Mouse (Mus musculus): ENCODE measurements around the gene Rapgef5. TPM values are rescaled to one million over a fixed set of nuclear protein-coding genes. Genes with fewer than 3 reads are reported as not detected.

The Rapgef5 gene
- total RNA-seq, 1 experiment = 9.9 TPM

- Histone ChIP-seq H3K27ac (ENCODE audit: insufficient read depth, low read depth, low read length, poor library complexity, severe bottlenecking) (no peak overlapping the region), H3K4me3 (ENCODE audit: insufficient read depth in 1 of 2, low read depth in 1 of 2, low read length in 2 of 2, poor library complexity in 1 of 2, severe bottlenecking in 1 of 2) (no peak overlapping the region), H3K36me3 (ENCODE audit: control insufficient read depth, insufficient read depth, low read length, poor library complexity, severe bottlenecking) (no peaks in the 10 kb centered on the region), H3K9ac (ENCODE audit: insufficient read depth, low read depth, low read length, poor library complexity, severe bottlenecking) (no peak overlapping the region), H3K4me1 (ENCODE audit: control insufficient read depth in 2 of 2, insufficient read depth in 2 of 2, low read length in 2 of 2, poor library complexity in 1 of 2) (peaks cover 0 to 8% of the 10 kb centered on the region in 2 experiments; a peak in 1 of 4 replicates), H3K9me3 (ENCODE audit: control insufficient read depth, insufficient read depth, low read depth, low read length) (no peaks in the 10 kb centered on the region)
- TF ChIP-seq CHD2 (IDR thresholded peaks at IDR 0.05; ENCODE audit: low read depth, low read length) (no peak), MAFK (IDR thresholded peaks at IDR 0.05; ENCODE audit: insufficient read depth, low read depth, low read length) (0 out of 2 replicates have a peak, but pooled peaks have one; percentile 51)
- no peak for DNase-seq (ENCODE audit: low read depth, low spot score)
- in situ Hi-C loops (cut with MboI; ENCODE audit: low sequenced_read_pairs in 2 of 2, unreplicated experiment in 2 of 2) = loop anchor here (5.0 to 25.0 kb wide), 3 partner anchors 176 to 351 kb away; no protein-coding TSS in a partner anchor
Observed at GRCm38 (mm10) chr12:117763247-117763646, 247.0 kb downstream of the Rapgef5 start.

GRCm38 (mm10) chr12:117764839-117765238, 248.6 kb downstream of the Rapgef5 start:
- Histone ChIP-seq H3K9ac (ENCODE audit: insufficient read depth, low read depth, low read length, poor library complexity, severe bottlenecking) (no peak overlapping the region), H3K9me3 (ENCODE audit: control insufficient read depth, insufficient read depth, low read depth, low read length) (no peaks in the 10 kb centered on the region), H3K27ac (ENCODE audit: insufficient read depth, low read depth, low read length, poor library complexity, severe bottlenecking) (no peak overlapping the region), H3K36me3 (ENCODE audit: control insufficient read depth, insufficient read depth, low read length, poor library complexity, severe bottlenecking) (no peaks in the 10 kb centered on the region), H3K4me1 (ENCODE audit: control insufficient read depth in 2 of 2, insufficient read depth in 2 of 2, low read length in 2 of 2, poor library complexity in 1 of 2) (peaks cover 0 to 8% of the 10 kb centered on the region in 2 experiments; a peak in 1 of 4 replicates), H3K4me3 (ENCODE audit: insufficient read depth in 1 of 2, low read depth in 1 of 2, low read length in 2 of 2, poor library complexity in 1 of 2, severe bottlenecking in 1 of 2) (no peak overlapping the region)
- TF ChIP-seq CHD2 (IDR thresholded peaks at IDR 0.05; ENCODE audit: low read depth, low read length) = no peak
- peak; percentile 47; the same call in 1 of the 2 replicates for TF ChIP-seq MAFK (IDR thresholded peaks at IDR 0.05; ENCODE audit: insufficient read depth, low read depth, low read length)
- TF ChIP-seq ZNF384 (IDR thresholded peaks at IDR 0.05; ENCODE audit: low read depth, low read length) = no peak
- peak; percentile 99 for TF ChIP-seq ZC3H11A (IDR thresholded peaks at IDR 0.05; ENCODE audit: borderline replicate concordance, low read depth, low read length)
- no peak for TF ChIP-seq HCFC1 (IDR thresholded peaks at IDR 0.05; ENCODE audit: borderline replicate concordance, insufficient read depth, low read length)
- in situ Hi-C loops (cut with MboI; ENCODE audit: low sequenced_read_pairs in 2 of 2, unreplicated experiment in 2 of 2) = loop anchor here (5.0 to 25.0 kb wide), 4 partner anchors 178 to 358 kb away; no protein-coding TSS in a partner anchor
- peak; percentile 85 for DNase-seq (ENCODE audit: low read depth, low spot score)

GRCm38 (mm10) chr12:117769113-117769512, 252.8 kb downstream of the Rapgef5 start:
- in situ Hi-C loops (cut with MboI; ENCODE audit: low sequenced_read_pairs in 2 of 2, unreplicated experiment in 2 of 2) = loop anchor here (5.0 to 25.0 kb wide), 3 partner anchors 182 to 362 kb away; no protein-coding TSS in a partner anchor
- Histone ChIP-seq H3K9me3 (ENCODE audit: control insufficient read depth, insufficient read depth, low read depth, low read length) (no peaks in the 10 kb centered on the region), H3K36me3 (ENCODE audit: control insufficient read depth, insufficient read depth, low read length, poor library complexity, severe bottlenecking) (no peaks in the 10 kb centered on the region), H3K9ac (ENCODE audit: insufficient read depth, low read depth, low read length, poor library complexity, severe bottlenecking) (no peak overlapping the region), H3K4me1 (ENCODE audit: control insufficient read depth in 2 of 2, insufficient read depth in 2 of 2, low read length in 2 of 2, poor library complexity in 1 of 2) (no peaks in the 10 kb centered on the region; a peak in 1 of 4 replicates), H3K4me3 (ENCODE audit: insufficient read depth in 1 of 2, low read depth in 1 of 2, low read length in 2 of 2, poor library complexity in 1 of 2, severe bottlenecking in 1 of 2) (no peak overlapping the region), H3K27ac (ENCODE audit: insufficient read depth, low read depth, low read length, poor library complexity, severe bottlenecking) (no peak overlapping the region)
- DNase-seq (ENCODE audit: low read depth, low spot score) = peak; percentile 64
- TF ChIP-seq ZC3H11A (IDR thresholded peaks at IDR 0.05; ENCODE audit: borderline replicate concordance, low read depth, low read length) = peak; percentile 96
- TF ChIP-seq ZNF384 (IDR thresholded peaks at IDR 0.05; ENCODE audit: low read depth, low read length) = no peak

- TF ChIP-seq CHD2 (IDR thresholded peaks at IDR 0.05; ENCODE audit: low read depth, low read length) = no peak
- no peak for TF ChIP-seq MAFK (IDR thresholded peaks at IDR 0.05; ENCODE audit: insufficient read depth, low read depth, low read length)
- TF ChIP-seq ZC3H11A (IDR thresholded peaks at IDR 0.05; ENCODE audit: borderline replicate concordance, low read depth, low read length) = no peak
- no peak for TF ChIP-seq HCFC1 (IDR thresholded peaks at IDR 0.05; ENCODE audit: borderline replicate concordance, insufficient read depth, low read length)
- TF ChIP-seq ZNF384 (IDR thresholded peaks at IDR 0.05; ENCODE audit: low read depth, low read length) = no peak
- Histone ChIP-seq H3K36me3 (ENCODE audit: control insufficient read depth, insufficient read depth, low read length, poor library complexity, severe bottlenecking) (no peaks in the 10 kb centered on the region), H3K9me3 (ENCODE audit: control insufficient read depth, insufficient read depth, low read depth, low read length) (no peaks in the 10 kb centered on the region), H3K9ac (ENCODE audit: insufficient read depth, low read depth, low read length, poor library complexity, severe bottlenecking) (no peak overlapping the region), H3K4me1 (ENCODE audit: control insufficient read depth in 2 of 2, insufficient read depth in 2 of 2, low read length in 2 of 2, poor library complexity in 1 of 2) (no peaks in the 10 kb centered on the region; a peak in 1 of 4 replicates), H3K4me3 (ENCODE audit: insufficient read depth in 1 of 2, low read depth in 1 of 2, low read length in 2 of 2, poor library complexity in 1 of 2, severe bottlenecking in 1 of 2) (no peak overlapping the region), H3K27ac (ENCODE audit: insufficient read depth, low read depth, low read length, poor library complexity, severe bottlenecking) (no peak overlapping the region)
- in situ Hi-C loops (cut with MboI; ENCODE audit: low sequenced_read_pairs in 2 of 2, unreplicated experiment in 2 of 2) = loop anchor here in 1 of 2 experiments (25.0 kb wide), 2 partner anchors 183 to 358 kb away; no protein-coding TSS in a partner anchor
- no peak for DNase-seq (ENCODE audit: low read depth, low spot score)
Observed at GRCm38 (mm10) chr12:117770211-117770610, 253.9 kb downstream of the Rapgef5 start.

- Histone ChIP-seq H3K4me3 (ENCODE audit: insufficient read depth in 1 of 2, low read depth in 1 of 2, low read length in 2 of 2, poor library complexity in 1 of 2, severe bottlenecking in 1 of 2) (no peak overlapping the region), H3K36me3 (ENCODE audit: control insufficient read depth, insufficient read depth, low read length, poor library complexity, severe bottlenecking) (no peaks in the 10 kb centered on the region), H3K27ac (ENCODE audit: insufficient read depth, low read depth, low read length, poor library complexity, severe bottlenecking) (no peak overlapping the region), H3K9ac (ENCODE audit: insufficient read depth, low read depth, low read length, poor library complexity, severe bottlenecking) (no peak overlapping the region), H3K4me1 (ENCODE audit: control insufficient read depth in 2 of 2, insufficient read depth in 2 of 2, low read length in 2 of 2, poor library complexity in 1 of 2) (no peaks in the 10 kb centered on the region; a peak in 1 of 4 replicates), H3K9me3 (ENCODE audit: control insufficient read depth, insufficient read depth, low read depth, low read length) (no peaks in the 10 kb centered on the region)
- TF ChIP-seq MAFK (IDR thresholded peaks at IDR 0.05; ENCODE audit: insufficient read depth, low read depth, low read length) (no peak), HCFC1 (IDR thresholded peaks at IDR 0.05; ENCODE audit: borderline replicate concordance, insufficient read depth, low read length) (no peak), CHD2 (IDR thresholded peaks at IDR 0.05; ENCODE audit: low read depth, low read length) (no peak), ZNF384 (IDR thresholded peaks at IDR 0.05; ENCODE audit: low read depth, low read length) (no peak), ZC3H11A (IDR thresholded peaks at IDR 0.05; ENCODE audit: borderline replicate concordance, low read depth, low read length) (no peak)
- no peak for DNase-seq (ENCODE audit: low read depth, low spot score)
- in situ Hi-C loops (cut with MboI; ENCODE audit: low sequenced_read_pairs in 2 of 2, unreplicated experiment in 2 of 2) = loop anchor here in 1 of 2 experiments (25.0 kb wide), 2 partner anchors 184 to 359 kb away; no protein-coding TSS in a partner anchor
Observed at GRCm38 (mm10) chr12:117771156-117771555, 254.9 kb downstream of the Rapgef5 start.
